Mouse (Mus musculus): ENCODE measurements around the gene Rdh16f2.
"Not testable (repeated sequence)": the region's sequence is repeated elsewhere in the genome, so short reads cannot be mapped to it uniquely, and the experiment has no call there.

DNA sequence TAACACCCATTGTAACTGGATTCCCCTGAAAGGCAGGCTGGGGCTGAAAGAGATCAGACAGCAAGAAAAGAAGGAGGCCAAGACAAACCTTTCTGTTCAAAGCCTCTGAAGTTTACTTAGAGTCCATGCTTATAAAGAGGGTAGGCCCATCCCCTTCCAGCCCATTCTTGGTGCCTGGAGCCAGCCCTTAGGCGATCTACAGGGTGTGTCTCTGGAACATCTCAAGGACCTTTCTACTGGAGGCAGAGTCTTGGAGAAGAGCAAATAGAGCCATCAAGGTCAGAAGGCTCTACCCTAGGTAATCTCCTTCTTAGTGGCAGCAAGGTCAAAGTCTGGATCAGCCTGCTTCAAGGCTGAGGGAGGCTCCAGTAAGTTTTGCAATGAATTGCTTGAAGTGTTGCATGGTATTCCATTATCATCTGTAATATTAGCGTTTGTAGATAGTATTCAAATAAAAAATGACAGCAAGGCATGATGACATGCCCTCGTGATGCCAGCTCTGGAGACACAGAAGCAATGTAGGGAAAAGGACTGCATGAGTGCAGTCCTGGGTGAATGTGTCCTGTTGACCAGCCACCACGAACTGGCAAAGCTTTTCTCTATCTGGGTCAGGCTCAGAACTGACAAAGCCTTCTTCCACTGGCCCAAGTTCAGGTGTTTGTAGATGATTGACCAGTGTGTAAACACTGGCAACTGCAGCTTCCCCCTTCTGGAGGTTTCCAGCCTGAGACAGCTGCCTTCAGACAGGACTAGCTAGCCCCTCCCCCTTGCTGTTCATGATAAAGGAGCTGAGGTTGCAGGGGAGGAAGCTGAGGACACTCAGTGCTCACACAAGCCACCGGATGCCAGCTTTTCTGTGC, 27.1 kb downstream of the Rdh16f2 start:
- TF ChIP-seq CTCF, POLR2A (IDR thresholded peaks at IDR 0.05; ENCODE audit: insufficient read depth, low read depth, low read length): not testable (repeated sequence)
